Mouse (Mus musculus): ENCODE results near the gene A26c2. TPM values are rescaled to one million over a fixed set of nuclear protein-coding genes. Genes with fewer than 3 reads are reported as not detected.

Gene A26c2
- total RNA-seq (2021) = not detected
- long read RNA-seq, experiment 1 = 0 reads
- long read RNA-seq, experiment 2 = 0 reads

- intact Hi-C loops (cut with DNase I) = no loop called here
- TF ChIP-seq CTCF (IDR thresholded peaks at IDR 0.05) = no peak
- DNase-seq = no peak
Measured at GRCm38 (mm10) chr7:62823573-62823972, at the start of gene A26c2. A26c2 (minus strand) TSS chr7:62823673.

GRCm38 (mm10) chr7:62851471-62851870, 28.0 kb upstream of the A26c2 start:
- DNase-seq = no peak
- TF ChIP-seq CTCF (IDR thresholded peaks at IDR 0.05) = no peak
- Histone ChIP-seq H3K27ac (no peak overlapping the region), H3K4me3 (no peak overlapping the region)
- intact Hi-C loops (cut with DNase I) = no loop called here

More at GRCm38 (mm10) chr7:62823573-62823972, at the start of gene A26c2:
- no peak within 1 kb of the TSS for H3K27ac ChIP-seq
- no peak within 1 kb of the TSS for H3K4me3 ChIP-seq

Data from gastrocnemius, adult 2 months (tissue).